Comparison of ENCODE assay signal across 12 mouse cellular contexts in the genomic region with DNA sequence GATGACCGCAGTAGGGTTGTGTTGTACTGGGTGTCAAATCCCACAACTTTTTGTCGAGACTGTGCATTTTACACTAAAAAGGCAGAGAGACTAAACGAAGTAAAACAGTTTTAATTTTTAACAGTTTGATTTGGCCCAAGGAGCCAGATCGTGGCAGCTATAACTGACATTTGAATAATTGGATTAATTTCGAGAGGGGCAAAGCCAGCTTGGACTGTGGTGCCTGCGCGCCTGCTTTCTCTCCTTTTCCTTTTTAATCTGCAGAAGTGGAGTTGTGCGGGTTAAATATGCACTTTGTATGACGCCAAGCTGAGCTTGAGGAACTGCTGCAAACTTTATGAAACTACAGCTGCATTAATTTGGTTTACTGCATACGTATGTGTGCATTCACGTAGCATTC.
"Had no signal": no experiment of that assay in that cellular context is flagged by ENCODE, and none has a peak within 500 bp of the region (broad histone marks: within the 10 kb centered on the region; RNA-seq: fewer than 3 reads in every experiment).

No protein-coding gene starts in this region.

- H3K36me3 ChIP-seq: limb, embryonic 10.5 days; liver, embryonic 15.5 days had no signal

- H3K4me2 ChIP-seq: liver, embryonic 11.5 days; liver, embryonic 15.5 days had no signal

- H3K9ac ChIP-seq: liver, embryonic 15.5 days had no signal

- DNase-seq: kidney, adult 11 months; kidney, postnatal 10 days; kidney, postnatal 4 days; lung, adult 2 months; lung, postnatal 36 days; spleen, adult 18-20 months; thymus, adult 18-20 months; thymus, postnatal 14 days had no signal

- H3K9me3 ChIP-seq: limb, embryonic 10.5 days; liver, embryonic 15.5 days had no signal

- H3K27ac ChIP-seq: limb, embryonic 10.5 days; liver, embryonic 15.5 days had no signal

- H3K27me3 ChIP-seq: liver, embryonic 15.5 days had no signal

- H3K4me3 ChIP-seq: left cerebral cortex, adult 2 months; limb, embryonic 10.5 days; liver, embryonic 15.5 days had no signal
